In the genomic region with DNA sequence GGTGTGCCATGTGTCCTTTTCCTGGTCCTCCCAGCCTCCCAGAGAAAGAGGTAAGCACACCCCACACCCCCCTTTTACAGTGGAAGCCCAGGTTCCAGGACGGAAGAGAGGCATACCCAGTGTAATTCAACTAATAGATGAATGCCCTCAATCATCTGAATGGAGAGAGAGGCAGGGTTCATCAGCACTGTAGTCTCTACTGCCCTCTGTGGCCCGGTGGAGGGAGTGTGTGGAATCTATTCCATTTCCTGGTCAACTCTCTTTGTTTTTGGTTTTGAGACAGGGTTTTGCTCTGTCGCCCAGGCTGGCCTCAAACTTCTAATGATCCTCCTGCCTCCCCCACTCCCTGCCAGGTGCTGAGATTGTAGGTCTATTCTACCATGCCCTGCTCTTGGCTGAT, we compare ENCODE assay signal across 13 mouse cellular contexts.
DNase-seq lines count a peak whose midpoint lies in the region; ATAC-seq and TF ChIP-seq lines count a peak whose summit lies in the region.
"Had no signal": no experiment of that assay in that cellular context is flagged by ENCODE, and none has a peak within 500 bp of the region (broad histone marks: within the 10 kb centered on the region; RNA-seq: fewer than 3 reads in every experiment).

No protein-coding gene starts in this region.

- H3K9ac ChIP-seq in kidney, embryonic 15.5 days = no peak overlapping the region
- H3K9ac ChIP-seq in ES-Bruce4 (ENCODE audit: low read depth, poor library complexity, severe bottlenecking) = no peak overlapping the region
- no peak overlapping the region for H3K9ac ChIP-seq in midbrain, embryonic 15.5 days
- H3K9ac ChIP-seq: forebrain, embryonic 15.5 days; liver, embryonic 13.5 days; neural tube, embryonic 12.5 days; stomach, embryonic 15.5 days had no signal

- no peaks in the 10 kb centered on the region for H3K4me1 ChIP-seq in cerebellum, adult 2 months (ENCODE audit: control insufficient read depth, insufficient read depth, low read length)
- no peaks in the 10 kb centered on the region for H3K4me1 ChIP-seq in kidney, embryonic 15.5 days
- H3K4me1 ChIP-seq in ES-Bruce4 (ENCODE audit: control insufficient read depth, insufficient read depth, low read length) = no peaks in the 10 kb centered on the region
- H3K4me1 ChIP-seq in midbrain, embryonic 15.5 days = peaks cover 4% of the 10 kb centered on the region
- H3K4me1 ChIP-seq: liver, embryonic 13.5 days; neural tube, embryonic 12.5 days; stomach, embryonic 15.5 days had no signal

- no peak for ATAC-seq in kidney, embryonic 15.5 days (replicated peaks; ENCODE audit: low FRiP score)
- no peak for ATAC-seq in midbrain, embryonic 15.5 days (replicated peaks)
- no peak for ATAC-seq in megakaryocyte-erythroid progenitor cell, adult 5-6 weeks (replicated peaks; ENCODE audit: low FRiP score, low TSS enrichment, poor library complexity, severe bottlenecking)
- ATAC-seq: forebrain, embryonic 15.5 days; inflammation-experienced regulatory T-cells, adult 6 months had no signal

- no peaks in the 10 kb centered on the region for H3K36me3 ChIP-seq in kidney, embryonic 15.5 days
- no peaks in the 10 kb centered on the region for H3K36me3 ChIP-seq in ES-Bruce4 (ENCODE audit: control insufficient read depth, insufficient read depth, low read length, poor library complexity, severe bottlenecking)
- H3K36me3 ChIP-seq in midbrain, embryonic 15.5 days (replicated peaks) = no peaks in the 10 kb centered on the region
- H3K36me3 ChIP-seq: forebrain, embryonic 15.5 days; liver, embryonic 13.5 days; neural tube, embryonic 12.5 days; stomach, embryonic 15.5 days had no signal

- no peak overlapping the region for H3K4me3 ChIP-seq in cerebellum, adult 2 months (replicated peaks; ENCODE audit: insufficient read depth, low read depth, low read length)
- H3K4me3 ChIP-seq in kidney, embryonic 15.5 days (replicated peaks) = no peak overlapping the region
- no peak overlapping the region for H3K4me3 ChIP-seq in ES-Bruce4 (ENCODE audit: low read depth, low read length)
- H3K4me3 ChIP-seq in midbrain, embryonic 15.5 days = no peak overlapping the region
- H3K4me3 ChIP-seq: forebrain, embryonic 15.5 days; liver, embryonic 13.5 days; neural tube, embryonic 12.5 days; stomach, embryonic 15.5 days had no signal

- no peak overlapping the region for H3K27ac ChIP-seq in cerebellum, adult 2 months (ENCODE audit: insufficient read depth, low read length)
- H3K27ac ChIP-seq in kidney, embryonic 15.5 days = no peak overlapping the region
- H3K27ac ChIP-seq in ES-Bruce4 (ENCODE audit: insufficient read depth, low read length) = no peak overlapping the region
- H3K27ac ChIP-seq in midbrain, embryonic 15.5 days = no peak overlapping the region
- H3K27ac ChIP-seq: liver, embryonic 13.5 days; neural tube, embryonic 12.5 days; stomach, embryonic 15.5 days had no signal

- H3K27me3 ChIP-seq in cerebellum, adult 2 months (ENCODE audit: control insufficient read depth, insufficient read depth, low read length) = no peaks in the 10 kb centered on the region; the same call in 1 of the 2 replicates
- no peaks in the 10 kb centered on the region for H3K27me3 ChIP-seq in kidney, embryonic 15.5 days
- H3K27me3 ChIP-seq in ES-Bruce4 (ENCODE audit: control insufficient read depth, insufficient read depth, low read length, poor library complexity, severe bottlenecking) = no peaks in the 10 kb centered on the region; the same call in 1 of the 2 replicates
- no peaks in the 10 kb centered on the region for H3K27me3 ChIP-seq in midbrain, embryonic 15.5 days (replicated peaks)
- H3K27me3 ChIP-seq: forebrain, embryonic 15.5 days; liver, embryonic 13.5 days; neural tube, embryonic 12.5 days; stomach, embryonic 15.5 days had no signal

- no peak for TF ChIP-seq EP300 in ES-Bruce4 (IDR thresholded peaks at IDR 0.05; ENCODE audit: insufficient read depth, low read depth, low read length)

- H3K9me3 ChIP-seq in kidney, embryonic 15.5 days (replicated peaks) = no peaks in the 10 kb centered on the region
- H3K9me3 ChIP-seq in ES-Bruce4 (replicated peaks; ENCODE audit: control insufficient read depth, insufficient read depth, low read length, poor library complexity, severe bottlenecking) = no peaks in the 10 kb centered on the region
- no peaks in the 10 kb centered on the region for H3K9me3 ChIP-seq in midbrain, embryonic 15.5 days
- H3K9me3 ChIP-seq: forebrain, embryonic 15.5 days; neural tube, embryonic 12.5 days; stomach, embryonic 15.5 days had no signal

- intact Hi-C loops in heart, postnatal 36 days (cut with DNase I) = loop anchor here (1.0 to 5.0 kb wide), 2 partner anchors 74 to 110 kb away; no protein-coding TSS in a partner anchor

- DNase-seq in cerebellum, adult 2 months = peak in 1 of 2 experiments; percentile 9
- DNase-seq in cerebellum, adult 11-12 months = no peak
- peak; percentile 30 for DNase-seq in kidney, adult 9 months
- DNase-seq in heart, postnatal 36 days = peak; percentile 35 to 45
- DNase-seq: liver, embryonic 13.5 days had no signal

- 61% methylated on average over 3 of the region's 3 CpGs for WGBS in cerebellum, adult 2 months
- WGBS in kidney, embryonic 15.5 days = 65% methylated on average over 3 of the region's 3 CpGs
- 60% methylated on average over 3 of the region's 3 CpGs for WGBS in midbrain, embryonic 15.5 days

- no peak for TF ChIP-seq POLR2A in cerebellum, adult 2 months (IDR thresholded peaks at IDR 0.05; ENCODE audit: borderline replicate concordance, insufficient read depth, low read length)
- no peak for TF ChIP-seq POLR2A in ES-Bruce4 (IDR thresholded peaks at IDR 0.05; ENCODE audit: insufficient read depth, low read length)

- peak; percentile 55; the same call in 1 of the 2 replicates for TF ChIP-seq CTCF in cerebellum, adult 2 months (IDR thresholded peaks at IDR 0.05; ENCODE audit: borderline replicate concordance, insufficient read depth, low read depth, low read length)
- TF ChIP-seq CTCF in ES-Bruce4 (IDR thresholded peaks at IDR 0.05; ENCODE audit: low read depth, low read length) = peak; percentile 27

- H3K4me2 ChIP-seq in kidney, embryonic 15.5 days = no peak overlapping the region
- H3K4me2 ChIP-seq in midbrain, embryonic 15.5 days = no peak overlapping the region
- H3K4me2 ChIP-seq: forebrain, embryonic 15.5 days; liver, embryonic 13.5 days; neural tube, embryonic 12.5 days; stomach, embryonic 15.5 days had no signal
